Mouse (Mus musculus) CD4-positive, CD25-positive, alpha-beta regulatory T cell, adult 4 months (primary cell): ENCODE results near the gene Phf12. TPM values are rescaled to one million over a fixed set of nuclear protein-coding genes. Genes with fewer than 3 reads are reported as not detected.

Experiments used
- ATAC-seq: one replicate; pipeline ENCODE4 v1.8.0; 2017
- polyA plus RNA-seq, 2 experiments: library from polyadenylated mRNA; unstranded; fragments of 100-300 nt; shearing (Covaris generic); gene quantifications; one replicate each; pipeline ENCODE4 v1.2.1; 2017

The Phf12 gene
- polyA plus RNA-seq, 2 experiments from 2014 or later = 28.5 to 31.9 TPM

DNA sequence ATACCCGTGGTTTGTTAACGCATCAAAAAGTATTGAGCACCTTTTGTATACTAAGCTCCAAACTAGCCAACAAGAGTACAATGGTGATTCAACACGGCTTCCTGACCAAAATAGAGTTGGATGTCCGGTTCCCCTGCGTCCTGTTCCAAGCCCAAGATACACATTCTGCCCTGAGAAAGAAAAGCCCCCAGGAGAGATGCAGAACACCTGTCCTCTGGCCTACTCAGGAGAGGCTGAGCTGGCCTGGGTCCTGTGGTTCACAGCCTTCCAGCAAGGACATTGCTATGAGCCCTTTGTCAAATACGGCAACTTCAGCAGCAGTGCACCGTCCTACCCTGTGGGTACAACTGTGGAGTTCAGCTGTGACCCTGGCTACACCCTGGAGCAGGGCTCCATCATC lies 9.0 kb upstream of the Phf12 start:
- ATAC-seq = no peak

DNA sequence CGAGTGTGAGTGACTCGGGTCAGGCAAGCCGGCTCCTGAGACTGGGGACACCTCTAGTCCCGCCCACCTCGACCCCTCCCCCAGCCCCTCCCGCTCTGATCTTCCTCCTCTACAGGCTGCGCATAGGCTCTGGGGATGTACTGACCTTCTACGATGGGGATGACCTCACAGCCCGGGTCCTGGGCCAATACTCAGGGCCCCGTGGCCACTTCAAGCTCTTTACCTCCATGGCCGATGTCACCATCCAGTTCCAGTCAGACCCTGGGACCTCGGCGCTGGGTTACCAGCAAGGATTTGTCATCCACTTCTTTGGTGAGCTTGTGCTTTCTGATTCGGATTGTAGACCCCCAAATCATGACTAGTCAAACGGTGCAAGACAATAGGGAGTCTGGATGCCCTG lies 8.2 kb upstream of the Phf12 start:
- ATAC-seq = no peak

DNA sequence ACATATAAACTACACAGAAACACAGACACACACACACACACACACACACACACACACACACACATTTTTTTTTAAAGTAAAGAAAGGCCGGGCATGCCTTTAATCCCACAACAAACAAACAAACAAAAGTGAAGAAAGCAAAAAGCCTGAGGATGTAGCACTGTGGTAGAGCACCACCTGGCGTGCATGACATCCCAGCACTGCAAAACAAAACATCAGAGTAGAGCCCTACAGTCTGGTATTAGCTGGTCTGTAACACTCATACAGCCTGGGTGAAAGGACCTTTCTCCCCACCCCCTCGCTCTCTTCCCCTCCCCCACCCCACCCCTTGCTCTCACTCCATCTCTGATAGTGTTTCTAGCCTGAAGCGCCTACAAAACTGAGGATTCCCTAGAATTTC lies 6.7 kb upstream of the Phf12 start:
- ATAC-seq = no peak

DNA sequence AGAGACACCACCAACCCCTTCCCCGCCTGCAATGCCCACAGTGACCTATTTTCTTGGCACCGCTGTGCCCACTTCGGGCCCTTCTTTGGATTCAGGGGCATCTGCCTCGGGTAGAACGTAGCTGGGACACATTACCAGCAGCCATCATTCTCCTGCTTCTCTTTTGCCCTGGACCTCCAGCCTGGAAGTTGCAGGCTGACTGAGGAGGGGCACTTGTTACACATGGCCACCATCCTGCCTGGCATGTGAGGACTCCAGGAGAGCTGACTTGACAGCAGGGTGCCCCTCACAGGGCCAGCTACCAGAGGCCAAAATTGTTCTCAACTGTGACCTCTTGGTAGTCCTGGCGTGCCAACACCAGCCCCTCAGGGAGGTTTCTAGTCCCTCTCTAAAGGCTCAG lies 4.4 kb upstream of the Phf12 start:
- ATAC-seq = no peak

DNA sequence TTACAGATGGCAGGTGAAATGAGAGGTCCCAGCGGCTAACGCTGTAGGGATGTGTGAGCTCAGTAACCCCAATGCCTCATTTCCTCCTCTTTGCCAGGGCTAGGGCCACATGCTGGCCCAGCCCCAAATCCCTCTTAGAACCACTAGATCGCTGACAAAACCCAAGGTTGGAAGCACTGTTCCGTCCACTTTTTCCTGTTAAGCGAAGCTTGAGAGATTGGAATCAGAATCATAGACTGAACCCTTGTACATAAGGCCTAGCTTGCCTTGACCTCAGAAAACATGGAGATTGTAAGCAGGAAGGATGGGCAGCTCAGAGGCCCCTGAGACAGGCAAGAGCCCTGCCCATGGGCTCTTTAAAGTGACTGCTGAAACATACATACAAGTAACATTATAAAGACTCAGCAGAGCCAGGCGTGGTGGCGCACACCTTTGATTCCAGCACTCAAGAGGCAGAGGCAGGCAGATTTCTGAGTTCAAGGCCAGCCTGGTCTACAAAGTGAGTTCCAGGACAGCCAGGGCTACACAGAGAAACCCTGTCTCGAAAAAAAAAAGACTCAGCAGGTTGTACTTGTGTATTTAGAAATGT lies 3.2 kb upstream of the Phf12 start:
- ATAC-seq = no peak

DNA sequence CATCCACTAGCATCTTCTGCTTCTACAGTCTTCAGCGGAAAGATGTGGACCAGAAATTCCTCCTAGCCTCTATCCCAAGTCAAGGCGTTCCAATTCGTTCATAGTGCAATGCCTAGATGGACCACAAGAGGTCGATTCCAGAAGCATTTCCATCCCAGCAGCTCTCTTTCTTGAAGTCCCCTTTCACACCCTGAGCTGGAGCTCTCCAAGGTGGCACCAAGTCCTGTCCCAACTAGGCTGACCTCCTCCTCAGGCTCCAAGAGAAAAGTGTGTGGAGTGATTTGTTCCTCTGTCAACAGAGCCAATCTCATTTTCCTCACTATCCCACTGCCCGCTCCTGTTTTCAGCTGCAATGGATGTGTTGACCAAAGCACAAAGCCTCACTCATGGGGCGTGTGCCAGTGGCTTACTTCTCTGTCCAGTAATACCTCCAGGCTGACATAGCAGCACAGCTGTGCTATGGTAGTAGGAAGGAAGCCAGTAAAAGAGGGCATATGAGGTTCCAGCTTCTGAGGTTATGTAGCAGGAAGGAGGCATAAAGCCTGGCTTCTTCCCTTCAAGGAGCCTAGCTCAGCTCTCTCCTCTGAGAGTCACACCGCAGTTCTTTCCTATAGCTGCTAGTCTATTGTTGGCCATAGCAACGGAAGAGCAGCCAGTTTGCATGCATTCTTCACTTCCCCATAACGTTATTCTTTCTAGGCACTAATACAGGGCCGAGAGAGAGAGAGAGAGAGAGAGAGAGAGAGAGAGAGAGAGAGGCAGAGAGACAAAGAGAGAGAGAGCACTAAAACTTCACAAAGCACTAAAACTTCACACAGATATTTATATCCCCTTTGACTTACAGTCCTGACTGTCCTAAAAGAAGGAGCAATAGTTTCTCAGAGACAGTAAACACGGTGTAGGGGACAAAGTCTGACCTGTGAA lies 2.0 kb upstream of the Phf12 start:
- no peak for ATAC-seq

DNA sequence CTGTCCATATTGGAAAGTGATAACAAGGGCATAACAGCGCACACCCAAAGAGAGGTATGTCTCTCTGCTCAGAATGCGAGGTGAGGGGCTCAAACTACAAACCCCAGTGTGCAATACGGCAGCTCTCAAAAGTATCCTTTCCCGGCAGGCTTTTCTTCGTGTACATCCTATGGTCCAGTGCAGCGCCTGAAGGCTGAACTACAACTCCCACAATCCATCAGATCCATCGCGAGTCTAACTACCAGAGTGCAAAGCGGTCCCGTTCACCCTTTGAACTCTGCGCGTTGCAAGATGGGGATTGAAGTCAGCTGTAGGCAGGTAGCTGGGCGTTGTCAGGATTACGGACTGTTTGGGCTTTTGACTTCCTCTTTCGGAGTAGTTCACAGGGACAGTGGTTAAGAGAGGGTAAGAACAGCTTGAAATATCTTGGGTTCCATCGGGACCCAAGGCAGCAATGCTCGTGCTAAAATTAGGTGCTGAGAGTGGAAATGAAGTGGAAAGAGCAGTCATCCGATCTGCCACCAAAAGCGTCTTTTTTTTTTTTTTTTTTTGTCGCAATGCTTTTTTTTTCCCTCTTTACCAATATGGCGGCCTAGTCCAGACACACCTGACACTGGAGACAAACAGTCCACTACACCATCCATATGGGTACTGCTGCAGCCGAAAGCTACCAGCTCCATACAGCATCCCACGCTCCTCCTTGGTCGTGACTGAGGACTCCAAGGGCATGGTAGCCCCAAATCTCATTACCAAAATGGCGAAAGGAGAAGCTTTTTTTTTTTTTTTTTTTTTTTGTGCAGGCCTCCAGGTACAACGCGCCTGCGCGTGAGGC lies 729 bp upstream of the Phf12 start:
- ATAC-seq = peak; percentile 86

DNA sequence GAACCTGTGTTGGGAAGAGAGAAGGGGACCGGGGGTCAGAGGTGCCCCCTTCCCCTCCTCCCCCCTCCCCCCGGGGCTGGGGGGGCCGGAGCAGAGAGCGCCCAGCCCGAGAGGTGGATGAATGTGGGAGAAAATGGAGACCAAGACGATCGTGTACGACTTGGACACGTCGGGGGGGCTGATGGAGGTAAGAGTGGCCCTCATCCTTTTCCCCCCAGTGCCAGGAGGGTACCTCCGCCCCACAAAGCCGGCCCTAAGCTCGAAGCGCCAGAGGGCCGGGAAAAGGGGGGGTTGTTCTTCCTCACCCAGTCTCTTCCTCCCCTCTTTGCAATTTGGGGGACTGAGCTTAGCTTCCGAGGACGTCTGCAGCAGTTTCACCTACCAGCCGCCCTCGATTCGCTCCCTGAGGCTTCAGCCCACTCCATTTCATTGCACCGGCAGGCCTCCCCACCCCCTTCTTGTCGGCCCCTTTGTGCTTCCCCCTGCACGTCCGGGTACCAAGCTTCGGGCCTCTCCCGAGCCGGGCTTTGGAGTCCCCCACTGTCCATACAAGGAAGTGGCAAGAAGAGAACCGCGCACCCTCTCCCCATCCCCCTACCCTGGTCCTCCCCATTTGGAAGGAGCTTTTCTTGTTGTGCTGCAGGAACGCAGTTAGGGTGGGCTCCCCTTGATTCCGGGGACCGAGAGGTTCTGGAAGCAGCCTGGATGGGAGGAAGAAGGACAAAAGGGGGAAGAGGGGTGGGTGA lies 810 bp downstream of the Phf12 start:
- no peak for ATAC-seq

DNA sequence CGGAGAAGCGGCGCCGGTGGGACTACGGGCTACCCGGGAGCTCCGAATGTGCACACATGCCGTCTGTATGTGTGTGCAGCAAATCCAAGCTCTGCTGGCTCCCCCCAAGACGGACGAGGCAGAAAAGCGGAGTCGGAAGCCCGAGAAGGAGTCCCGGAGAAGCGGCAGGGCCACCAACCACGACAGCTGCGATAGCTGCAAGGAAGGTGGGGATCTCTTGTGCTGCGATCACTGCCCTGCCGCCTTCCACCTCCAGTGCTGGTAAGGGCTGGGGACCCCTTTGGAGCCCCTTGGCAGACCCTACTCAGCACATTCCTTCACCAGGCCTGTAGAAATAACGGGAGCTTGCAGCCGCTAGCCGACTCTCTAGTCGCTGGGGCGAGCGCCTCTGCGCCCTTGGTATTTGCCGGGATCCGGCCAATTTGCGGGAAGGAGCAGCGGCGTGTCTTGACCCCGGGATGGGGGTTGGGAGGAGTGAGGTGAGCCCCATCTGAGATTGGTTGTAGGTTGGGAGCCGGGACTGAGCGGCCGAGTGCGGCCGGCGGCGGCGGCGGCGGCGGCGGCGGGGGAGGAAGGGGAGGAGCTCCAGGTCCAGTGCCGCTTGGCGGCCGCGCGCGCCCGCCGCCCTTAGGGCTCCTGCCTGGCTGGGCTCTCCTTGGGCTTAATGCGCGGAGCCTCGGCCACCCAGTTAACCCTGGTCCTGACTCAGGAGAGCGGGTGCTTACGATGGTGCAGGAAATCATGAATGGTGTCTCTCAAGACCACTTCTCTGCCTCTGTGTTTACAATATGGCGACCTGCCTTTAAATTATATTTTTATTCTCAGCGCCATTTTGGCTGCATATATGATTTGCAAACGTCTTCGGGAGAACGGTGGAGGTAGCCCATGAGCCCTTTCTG lies 1.6 kb downstream of the Phf12 start:
- ATAC-seq = no peak

DNA sequence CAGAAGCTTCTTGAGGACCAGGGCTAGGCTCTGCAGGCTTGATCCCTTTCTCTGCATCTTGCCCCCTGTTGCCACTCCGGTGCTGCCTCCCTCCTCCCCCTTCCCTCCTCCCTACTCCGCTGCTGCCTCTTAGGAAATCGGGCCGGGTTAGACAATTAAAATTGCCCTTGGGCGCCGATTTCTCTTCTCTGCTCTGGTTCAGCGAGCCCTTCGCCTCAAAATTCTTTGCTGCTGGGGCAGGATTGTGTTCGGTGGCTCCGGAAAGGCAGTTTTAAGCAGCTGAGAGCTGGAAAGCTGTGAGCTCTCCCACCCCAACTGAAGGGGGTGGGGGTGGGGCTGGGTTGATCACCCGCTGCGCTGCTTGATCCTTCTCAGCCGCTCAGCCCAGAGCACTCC lies 2.3 kb downstream of the Phf12 start:
- ATAC-seq = no peak

DNA sequence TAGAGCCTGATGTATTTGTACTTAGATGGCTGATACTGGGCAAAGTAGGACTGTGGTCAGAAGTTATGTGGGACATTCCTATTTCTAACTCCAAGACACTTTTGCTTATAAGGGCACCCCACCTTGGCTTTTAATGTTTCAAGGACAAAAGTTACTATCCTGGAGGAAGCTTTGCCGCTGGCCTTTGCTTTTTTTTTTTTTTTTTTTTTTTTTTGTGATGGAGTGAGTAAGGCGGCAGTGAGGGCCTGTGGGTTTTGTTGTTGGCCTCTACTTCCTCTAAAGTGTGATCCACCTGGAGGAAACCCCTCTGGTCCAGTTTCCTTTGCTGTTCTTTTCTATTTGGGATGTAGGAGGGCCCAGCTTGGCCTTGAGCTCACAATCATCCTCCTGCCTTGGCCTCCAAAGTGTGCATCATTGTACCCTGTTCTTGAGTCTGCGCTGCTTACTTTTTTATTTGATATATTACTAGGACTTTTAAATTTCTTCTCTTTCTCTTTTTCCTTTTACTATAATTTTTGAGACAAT lies 3.0 kb downstream of the Phf12 start:
- no peak for ATAC-seq

DNA sequence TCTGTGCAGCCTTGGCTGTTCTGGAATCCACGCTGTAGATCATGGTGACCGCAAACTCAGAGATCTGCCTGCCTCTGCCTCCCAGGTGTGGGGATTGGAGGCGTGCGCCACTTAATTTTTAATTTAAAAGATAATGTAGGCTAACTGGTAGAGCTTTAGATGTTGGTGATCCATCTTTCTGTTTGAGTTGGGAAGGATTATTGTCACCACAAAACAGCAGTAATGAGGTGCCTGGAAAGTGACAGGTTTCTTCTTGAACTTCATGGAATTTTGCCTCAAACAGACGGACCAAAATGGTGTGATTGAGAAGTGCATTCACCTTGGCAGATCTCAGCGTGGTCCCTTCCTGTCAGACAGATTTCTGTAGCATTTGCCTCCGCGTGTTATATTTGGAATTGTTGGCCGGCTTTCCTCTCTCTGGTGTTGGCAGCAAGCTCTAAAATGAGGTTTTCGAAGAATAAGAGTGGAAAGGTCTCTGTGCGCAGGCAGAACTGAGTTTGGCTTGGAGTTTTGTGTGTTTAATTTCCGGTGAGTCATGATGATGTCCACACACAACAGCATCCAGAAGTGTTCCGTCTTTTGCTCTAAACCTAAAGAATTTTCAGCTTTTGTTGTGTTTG lies 6.6 kb downstream of the Phf12 start:
- no peak for ATAC-seq

DNA sequence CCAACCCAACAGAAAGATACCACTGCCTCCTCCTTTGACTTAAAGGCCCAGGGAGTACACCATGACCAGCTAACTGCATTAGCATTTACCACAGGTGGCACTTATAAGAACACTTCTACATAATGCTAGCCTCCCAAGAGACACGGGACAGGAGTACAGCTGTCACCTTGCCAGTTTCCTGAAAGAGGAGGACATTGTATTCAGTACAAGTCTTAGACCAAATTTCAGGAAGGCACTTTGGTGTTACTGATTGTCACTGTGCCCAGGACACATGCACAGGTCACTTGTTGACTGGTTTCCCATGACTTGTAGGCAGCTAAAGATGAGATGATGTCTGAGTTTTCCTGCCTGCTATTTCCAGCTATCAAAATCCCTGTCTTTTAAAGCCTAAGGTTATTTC lies 13.0 kb downstream of the Phf12 start:
- no peak for ATAC-seq

DNA sequence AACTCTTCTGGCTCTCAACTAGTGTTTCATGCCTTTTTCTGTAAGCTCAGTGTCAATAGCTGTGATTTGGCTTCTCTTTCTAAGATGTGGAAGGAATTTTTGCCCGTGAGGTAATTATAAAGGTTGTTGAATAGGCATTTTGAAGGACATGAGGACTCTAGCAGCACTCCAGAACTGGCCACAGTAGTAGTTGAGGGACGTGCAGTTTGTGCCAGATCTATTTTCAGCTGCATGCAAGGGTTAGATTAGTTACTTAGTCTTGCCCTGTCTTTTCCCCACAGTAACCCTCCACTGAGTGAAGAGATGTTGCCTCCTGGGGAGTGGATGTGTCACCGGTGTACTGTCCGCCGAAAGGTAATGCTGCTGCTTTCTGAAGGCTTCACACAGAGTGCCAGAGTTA lies 23.9 kb downstream of the Phf12 start:
- no peak for ATAC-seq

DNA sequence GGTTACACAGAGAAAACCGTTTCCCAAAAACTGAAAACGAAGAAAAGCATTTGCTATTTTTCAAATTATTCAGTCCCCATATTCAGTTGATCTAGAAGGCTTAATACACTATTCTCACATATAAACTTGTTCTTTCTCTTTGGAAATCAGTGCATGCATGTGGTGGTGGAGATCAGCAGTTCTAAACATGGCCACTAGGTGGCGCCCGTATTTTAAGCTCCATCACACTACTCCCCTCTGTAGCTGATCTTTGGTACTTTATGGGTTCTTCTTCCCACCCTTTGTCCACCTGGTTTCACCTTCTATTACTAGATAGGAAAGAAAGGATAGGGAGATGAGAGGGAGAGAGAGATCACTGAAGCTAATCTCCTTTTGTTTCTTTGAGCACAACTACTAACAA lies 37.1 kb downstream of the Phf12 start:
- peak; percentile 74 for ATAC-seq

DNA sequence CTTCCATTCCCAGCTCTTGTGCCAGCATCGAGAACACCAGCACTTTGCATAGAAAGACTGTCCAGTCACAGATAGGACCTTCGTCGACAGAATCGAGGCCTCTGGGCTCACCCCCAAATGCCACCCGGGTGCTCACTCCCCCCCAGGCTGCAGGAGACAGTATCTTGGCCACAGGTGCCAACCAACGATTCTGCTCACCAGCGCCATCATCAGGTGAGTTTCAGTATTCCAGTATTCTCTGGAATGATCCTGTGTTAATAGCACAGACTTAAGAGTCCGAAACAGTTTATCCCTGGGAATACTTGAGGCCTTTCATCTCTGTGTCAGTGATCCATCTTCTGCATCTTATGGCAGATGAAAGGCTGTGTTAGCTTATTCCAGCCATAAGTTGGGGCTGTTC lies 41.1 kb downstream of the Phf12 start:
- ATAC-seq = no peak

DNA sequence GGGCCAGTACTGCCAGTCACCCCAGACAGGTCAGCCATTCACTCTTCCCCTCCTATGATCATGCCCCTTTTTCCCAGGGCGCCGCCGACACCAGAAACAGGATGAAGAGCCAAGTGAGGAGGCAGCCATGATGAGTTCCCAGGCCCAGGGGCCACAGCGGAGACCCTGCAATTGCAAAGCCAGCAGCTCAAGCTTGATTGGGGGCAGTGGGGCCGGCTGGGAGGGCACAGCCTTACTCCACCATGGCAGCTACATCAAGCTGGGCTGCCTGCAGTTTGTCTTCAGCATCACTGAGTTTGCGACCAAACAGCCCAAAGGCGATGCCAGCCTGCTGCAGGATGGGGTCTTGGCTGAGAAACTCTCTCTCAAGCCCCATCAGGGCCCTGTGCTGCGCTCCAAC lies 46.7 kb downstream of the Phf12 start:
- ATAC-seq = no peak

DNA sequence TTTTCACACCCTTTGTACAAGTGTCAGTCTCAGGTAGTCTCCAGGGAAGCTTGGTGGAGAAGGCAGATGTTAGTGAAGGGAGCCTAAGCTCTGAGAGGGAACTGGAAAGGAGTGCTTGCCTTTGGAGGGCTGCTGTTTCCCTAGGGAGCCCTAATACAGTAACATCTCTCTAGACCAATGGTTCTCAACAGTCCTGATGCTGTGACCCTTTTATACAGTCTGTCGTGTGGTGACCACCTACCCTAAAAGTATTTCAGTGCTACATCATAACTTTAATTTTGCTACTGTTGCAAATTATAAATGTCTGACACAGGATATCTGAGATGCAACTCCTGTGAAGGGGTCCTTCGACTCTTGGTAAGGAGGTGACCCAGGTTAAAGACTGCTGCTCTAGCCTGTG lies 48.0 kb downstream of the Phf12 start:
- no peak for ATAC-seq

DNA sequence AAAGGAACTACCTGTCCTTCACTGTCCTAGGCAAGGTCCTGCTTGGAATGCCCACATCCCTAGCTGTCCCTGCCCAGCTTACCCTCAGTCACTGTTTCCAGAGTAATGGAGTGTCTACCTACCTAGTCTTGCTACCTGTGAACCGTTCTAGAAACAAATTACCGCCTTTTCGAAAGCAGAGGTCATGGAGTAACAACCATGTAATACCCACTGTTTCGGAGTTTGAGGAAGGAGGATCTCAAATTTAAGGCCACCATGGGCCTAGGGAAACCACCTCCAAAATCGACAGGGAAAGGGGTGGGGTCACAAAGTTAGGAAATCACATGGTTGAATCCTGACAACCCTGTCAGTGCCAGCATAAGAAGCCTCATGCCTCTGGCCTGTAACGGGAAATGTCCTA lies 48.8 kb downstream of the Phf12 start:
- ATAC-seq = no peak

DNA sequence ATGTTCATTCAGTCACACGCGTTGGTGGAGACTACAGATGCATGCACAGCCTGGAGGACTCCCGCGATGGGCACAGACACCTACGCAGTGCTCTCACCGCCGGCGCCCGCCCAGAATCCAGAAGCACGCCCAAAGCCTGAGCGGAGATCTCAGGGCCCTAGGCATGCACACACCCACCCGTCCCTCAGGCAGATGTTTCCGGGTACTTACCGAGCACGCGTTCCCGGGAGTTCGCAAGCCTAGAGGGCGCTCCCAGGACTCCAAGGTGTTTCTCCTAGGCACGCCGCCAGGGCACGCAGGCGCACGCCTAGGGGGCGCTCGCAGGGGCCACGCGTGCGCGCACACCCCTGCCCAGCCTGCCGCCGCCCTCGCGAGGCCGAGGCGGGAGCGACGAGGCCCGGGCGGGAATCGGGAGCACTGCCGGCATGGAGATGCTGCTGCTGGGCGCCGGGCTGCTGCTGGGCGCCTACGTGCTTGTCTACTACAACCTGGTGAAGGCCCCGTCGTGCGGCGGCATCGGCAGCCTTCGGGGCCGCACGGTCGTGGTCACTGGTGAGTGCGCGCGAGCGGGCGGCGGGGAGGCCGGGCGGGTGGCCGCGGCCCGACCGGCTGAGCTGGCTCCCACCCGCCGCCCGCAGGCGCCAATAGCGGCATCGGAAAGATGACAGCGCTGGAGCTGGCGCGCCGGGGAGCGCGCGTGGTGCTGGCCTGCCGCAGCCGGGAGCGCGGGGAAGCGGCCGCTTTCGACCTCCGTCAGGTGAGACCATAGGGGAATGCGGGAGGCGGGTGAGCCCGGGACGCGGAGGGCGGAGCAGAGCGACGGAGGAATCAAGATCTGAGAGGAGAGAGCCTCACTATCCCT lies 49.6 kb downstream of the Phf12 start, which contains the start of gene Dhrs13:
Gene Dhrs13 (plus strand): TSS at position 334 of the 862 bp plus-strand sequence.
- peak; percentile 88 for ATAC-seq
